Mouse (Mus musculus): ENCODE measurements at regions not wholly inside any gene's neighbourhood (a gene's known extent, or its start where the extent isn't known, plus 50 kb on each side); places are given as distances from the start of the nearest gene placed in this dataset.

- peak; percentile 15; the same call in 1 of the 2 replicates for ATAC-seq (ENCODE audit: low read depth)
- WGBS, result 4% methylated on average over 9 of the region's 9 CpGs
- H3K9me3 ChIP-seq (ENCODE audit: control insufficient read depth, low read length), result no peaks in the 10 kb centered on the region
- H3K9ac ChIP-seq (replicated peaks; ENCODE audit: low read depth, low read length), result no peak overlapping the region
- no peak overlapping the region for H3K27ac ChIP-seq (ENCODE audit: low read depth, low read length)
- H3K4me1 ChIP-seq (ENCODE audit: control insufficient read depth, insufficient read depth, low read length), result peaks cover 10% of the 10 kb centered on the region
- no peak overlapping the region for H3K4me2 ChIP-seq (ENCODE audit: low read depth, low read length)
- H3K4me3 ChIP-seq (ENCODE audit: low read depth, low read length), result no peak overlapping the region
- H3K27me3 ChIP-seq (ENCODE audit: control insufficient read depth, insufficient read depth, low read length), result no peaks in the 10 kb centered on the region; the same call in 1 of the 2 replicates
- H3K36me3 ChIP-seq (ENCODE audit: control insufficient read depth, insufficient read depth, low read length), result no peaks in the 10 kb centered on the region
Measured at GRCm38 (mm10) chr14:118368619-118369431, 102.1 kb downstream of the Gm9376 start.

- H3K27me3 ChIP-seq (ENCODE audit: control insufficient read depth, insufficient read depth, low read length), result no peaks in the 10 kb centered on the region; the same call in 1 of the 2 replicates
- no peak for ATAC-seq (ENCODE audit: low read depth)
- no peak overlapping the region for H3K27ac ChIP-seq (ENCODE audit: low read depth, low read length)
- no peaks in the 10 kb centered on the region for H3K9me3 ChIP-seq (ENCODE audit: control insufficient read depth, low read length)
- 97% methylated on average over 15 of the region's 15 CpGs for WGBS
- H3K4me1 ChIP-seq (ENCODE audit: control insufficient read depth, insufficient read depth, low read length), result peaks cover 5% of the 10 kb centered on the region; the same call in 1 of the 2 replicates
- H3K4me2 ChIP-seq (ENCODE audit: low read depth, low read length), result no peak overlapping the region
- no peak overlapping the region for H3K9ac ChIP-seq (replicated peaks; ENCODE audit: low read depth, low read length)
- H3K36me3 ChIP-seq (ENCODE audit: control insufficient read depth, insufficient read depth, low read length), result no peaks in the 10 kb centered on the region
- no peak overlapping the region for H3K4me3 ChIP-seq (ENCODE audit: low read depth, low read length)
Measured at GRCm38 (mm10) chr14:118371336-118371735, 104.6 kb downstream of the Gm9376 start.

GRCm38 (mm10) chr14:118374819-118375520 is 108.2 kb downstream of the Gm9376 start:
- no peaks in the 10 kb centered on the region for H3K4me1 ChIP-seq (ENCODE audit: control insufficient read depth, insufficient read depth, low read length)
- no peak overlapping the region for H3K27ac ChIP-seq (ENCODE audit: low read depth, low read length)
- ATAC-seq (ENCODE audit: low read depth), result no peak
- WGBS, result 71% methylated on average over 10 of the region's 10 CpGs
- H3K9me3 ChIP-seq (ENCODE audit: control insufficient read depth, low read length), result no peaks in the 10 kb centered on the region
- H3K27me3 ChIP-seq (ENCODE audit: control insufficient read depth, insufficient read depth, low read length), result no peaks in the 10 kb centered on the region; the same call in 1 of the 2 replicates
- H3K4me3 ChIP-seq (ENCODE audit: low read depth, low read length), result no peak overlapping the region
- no peaks in the 10 kb centered on the region for H3K36me3 ChIP-seq (ENCODE audit: control insufficient read depth, insufficient read depth, low read length)
- no peak overlapping the region for H3K4me2 ChIP-seq (ENCODE audit: low read depth, low read length)
- H3K9ac ChIP-seq (replicated peaks; ENCODE audit: low read depth, low read length), result no peak overlapping the region

GRCm38 (mm10) chr14:118375641-118376040 is 108.9 kb downstream of the Gm9376 start:
- no peak for ATAC-seq (ENCODE audit: low read depth)
- Histone ChIP-seq H3K4me3 (ENCODE audit: low read depth, low read length) (no peak overlapping the region), H3K9ac (replicated peaks; ENCODE audit: low read depth, low read length) (no peak overlapping the region), H3K36me3 (ENCODE audit: control insufficient read depth, insufficient read depth, low read length) (no peaks in the 10 kb centered on the region), H3K4me1 (ENCODE audit: control insufficient read depth, insufficient read depth, low read length) (no peaks in the 10 kb centered on the region), H3K9me3 (ENCODE audit: control insufficient read depth, low read length) (no peaks in the 10 kb centered on the region), H3K27ac (ENCODE audit: low read depth, low read length) (no peak overlapping the region), H3K27me3 (ENCODE audit: control insufficient read depth, insufficient read depth, low read length) (no peaks in the 10 kb centered on the region; the same call in 1 of the 2 replicates), H3K4me2 (ENCODE audit: low read depth, low read length) (no peak overlapping the region)
- 96% methylated on average over 12 of the region's 12 CpGs for WGBS

- 46% methylated on average over 8 of the region's 8 CpGs for WGBS
- ATAC-seq (ENCODE audit: low read depth), result no peak
- H3K27ac ChIP-seq (ENCODE audit: low read depth, low read length), result no peak overlapping the region
- H3K27me3 ChIP-seq (ENCODE audit: control insufficient read depth, insufficient read depth, low read length), result no peaks in the 10 kb centered on the region
- H3K4me2 ChIP-seq (ENCODE audit: low read depth, low read length), result no peak overlapping the region
- no peaks in the 10 kb centered on the region for H3K9me3 ChIP-seq (ENCODE audit: control insufficient read depth, low read length)
- no peaks in the 10 kb centered on the region for H3K4me1 ChIP-seq (ENCODE audit: control insufficient read depth, insufficient read depth, low read length)
- H3K9ac ChIP-seq (replicated peaks; ENCODE audit: low read depth, low read length), result no peak overlapping the region
- no peak overlapping the region for H3K4me3 ChIP-seq (ENCODE audit: low read depth, low read length)
- no peaks in the 10 kb centered on the region for H3K36me3 ChIP-seq (ENCODE audit: control insufficient read depth, insufficient read depth, low read length)
Measured at GRCm38 (mm10) chr14:118379624-118380023, 112.9 kb downstream of the Gm9376 start.

GRCm38 (mm10) chr14:118385529-118385932 is 118.8 kb downstream of the Gm9376 start:
- WGBS, result 22% methylated on average over 6 of the region's 7 CpGs
- Histone ChIP-seq H3K27ac (ENCODE audit: low read depth, low read length) (no peak overlapping the region), H3K27me3 (ENCODE audit: control insufficient read depth, insufficient read depth, low read length) (no peaks in the 10 kb centered on the region), H3K4me1 (ENCODE audit: control insufficient read depth, insufficient read depth, low read length) (no peaks in the 10 kb centered on the region), H3K9ac (replicated peaks; ENCODE audit: low read depth, low read length) (no peak overlapping the region), H3K4me2 (ENCODE audit: low read depth, low read length) (no peak overlapping the region), H3K4me3 (ENCODE audit: low read depth, low read length) (no peak overlapping the region), H3K36me3 (ENCODE audit: control insufficient read depth, insufficient read depth, low read length) (no peaks in the 10 kb centered on the region), H3K9me3 (ENCODE audit: control insufficient read depth, low read length) (no peaks in the 10 kb centered on the region)
- no peak for ATAC-seq (ENCODE audit: low read depth)

GRCm38 (mm10) chr14:118388061-118388460 is 121.3 kb downstream of the Gm9376 start:
- no peak overlapping the region for H3K4me3 ChIP-seq (ENCODE audit: low read depth, low read length)
- no peaks in the 10 kb centered on the region for H3K36me3 ChIP-seq (ENCODE audit: control insufficient read depth, insufficient read depth, low read length)
- no peaks in the 10 kb centered on the region for H3K9me3 ChIP-seq (ENCODE audit: control insufficient read depth, low read length)
- H3K4me2 ChIP-seq (ENCODE audit: low read depth, low read length), result no peak overlapping the region
- H3K27me3 ChIP-seq (ENCODE audit: control insufficient read depth, insufficient read depth, low read length), result no peaks in the 10 kb centered on the region
- no peak overlapping the region for H3K9ac ChIP-seq (replicated peaks; ENCODE audit: low read depth, low read length)
- ATAC-seq (ENCODE audit: low read depth), result no peak
- no peak overlapping the region for H3K27ac ChIP-seq (ENCODE audit: low read depth, low read length)
- no peaks in the 10 kb centered on the region for H3K4me1 ChIP-seq (ENCODE audit: control insufficient read depth, insufficient read depth, low read length)
- WGBS, result 86% methylated on average over 15 of the region's 15 CpGs

- Histone ChIP-seq H3K4me1 (ENCODE audit: control insufficient read depth, insufficient read depth, low read length) (no peaks in the 10 kb centered on the region), H3K4me3 (ENCODE audit: low read depth, low read length) (no peak overlapping the region), H3K36me3 (ENCODE audit: control insufficient read depth, insufficient read depth, low read length) (no peaks in the 10 kb centered on the region), H3K27me3 (ENCODE audit: control insufficient read depth, insufficient read depth, low read length) (no peaks in the 10 kb centered on the region), H3K27ac (ENCODE audit: low read depth, low read length) (no peak overlapping the region), H3K9ac (replicated peaks; ENCODE audit: low read depth, low read length) (no peak overlapping the region), H3K9me3 (ENCODE audit: control insufficient read depth, low read length) (no peaks in the 10 kb centered on the region), H3K4me2 (ENCODE audit: low read depth, low read length) (no peak overlapping the region)
- ATAC-seq (ENCODE audit: low read depth), result no peak
- 87% methylated on average over 3 of the region's 3 CpGs for WGBS
Measured at GRCm38 (mm10) chr14:118390790-118391189, 124.0 kb downstream of the Gm9376 start.

- Histone ChIP-seq H3K27me3 (ENCODE audit: control insufficient read depth, insufficient read depth, low read length) (no peaks in the 10 kb centered on the region), H3K4me3 (ENCODE audit: low read depth, low read length) (no peak overlapping the region), H3K9ac (replicated peaks; ENCODE audit: low read depth, low read length) (no peak overlapping the region), H3K4me2 (ENCODE audit: low read depth, low read length) (no peak overlapping the region), H3K36me3 (ENCODE audit: control insufficient read depth, insufficient read depth, low read length) (no peaks in the 10 kb centered on the region), H3K9me3 (ENCODE audit: control insufficient read depth, low read length) (no peaks in the 10 kb centered on the region), H3K27ac (ENCODE audit: low read depth, low read length) (no peak overlapping the region), H3K4me1 (ENCODE audit: control insufficient read depth, insufficient read depth, low read length) (no peaks in the 10 kb centered on the region)
- no peak for ATAC-seq (ENCODE audit: low read depth)
- 96% methylated on average over 5 of the region's 5 CpGs for WGBS
Measured at GRCm38 (mm10) chr14:118391561-118391960, 124.8 kb downstream of the Gm9376 start.

Data from neural tube, embryonic 14.5 days (tissue).